Mouse (Mus musculus): Measurements from ENCODE around the gene Gm20517. TPM values are rescaled to one million over a fixed set of nuclear protein-coding genes. Genes with fewer than 3 reads are reported as not detected.
"Not testable (repeated sequence)": the region's sequence is repeated elsewhere in the genome, so short reads cannot be mapped to it uniquely, and the experiment has no call there.

Gm20517 gene
- total and polyA plus RNA-seq, 3 experiments = 1.9 to 2.9 TPM; not detected in 1

- not testable (repeated sequence) for H3K36me3 ChIP-seq (ENCODE audit: control insufficient read depth in 1 of 2, insufficient read depth in 2 of 2, low read length in 2 of 2); H3K4me3 ChIP-seq (ENCODE audit: control insufficient read depth in 1 of 2, insufficient read depth in 1 of 2, low read depth in 2 of 2, low read length in 2 of 2); H3K9ac ChIP-seq (ENCODE audit: control insufficient read depth, low read depth, low read length, poor library complexity, severe bottlenecking); H3K27ac ChIP-seq (ENCODE audit: control insufficient read depth, low read depth, low read length); H3K4me1 ChIP-seq (ENCODE audit: control insufficient read depth in 1 of 2, insufficient read depth in 2 of 2, low read length in 2 of 2); H3K79me2 ChIP-seq (ENCODE audit: control insufficient read depth, insufficient read depth, low read length, poor library complexity); H3K9me3 ChIP-seq (replicated peaks; ENCODE audit: insufficient read depth, low read length); H3K27me3 ChIP-seq (ENCODE audit: control insufficient read depth in 1 of 2, insufficient read depth in 2 of 2, low read length in 2 of 2)
- peak in 2 of 3 experiments; percentile 25 to 39; a peak in 2 of 6 replicates for TF ChIP-seq CTCF (IDR thresholded peaks at IDR 0.05 in 2 of 3, conservative IDR thresholded peaks at IDR 0.05 in 1 of 3; ENCODE audit: control insufficient read depth in 1 of 3, insufficient read depth in 1 of 3, low read depth in 2 of 3, low read length in 3 of 3, poor library complexity in 1 of 3, severe bottlenecking in 1 of 3)
- DNase-seq (ENCODE audit: low read depth, low spot score) = peak; percentile 43
Measured at GRCm38 (mm10) chr17:47624572-47624971, 13.2 kb downstream of the Gm20517 start.

GRCm38 (mm10) chr17:47625088-47625487 lies 13.7 kb downstream of the Gm20517 start:
- peaks cover 10% of the 10 kb centered on the region for H3K79me2 ChIP-seq (ENCODE audit: control insufficient read depth, insufficient read depth, low read length, poor library complexity)
- no peak overlapping the region for H3K27ac ChIP-seq (ENCODE audit: control insufficient read depth, low read depth, low read length)
- no peak overlapping the region for H3K9ac ChIP-seq (ENCODE audit: control insufficient read depth, low read depth, low read length, poor library complexity, severe bottlenecking)
- H3K9me3 ChIP-seq (replicated peaks; ENCODE audit: insufficient read depth, low read length) = no peaks in the 10 kb centered on the region
- peaks cover 4 to 9% of the 10 kb centered on the region in 2 experiments for H3K36me3 ChIP-seq (ENCODE audit: control insufficient read depth in 1 of 2, insufficient read depth in 2 of 2, low read length in 2 of 2)
- no peak for TF ChIP-seq POLR2A (IDR thresholded peaks at IDR 0.05; ENCODE audit: control insufficient read depth in 1 of 2, insufficient read depth in 1 of 2, low read depth in 1 of 2, low read length in 2 of 2, poor library complexity in 1 of 2)
- no peak for TF ChIP-seq GABPA (IDR thresholded peaks at IDR 0.05; ENCODE audit: low read depth, low read length)
- no peak for TF ChIP-seq MXI1 (IDR thresholded peaks at IDR 0.05; ENCODE audit: low read depth, low read length)
- no peak for TF ChIP-seq GATA1 (IDR thresholded peaks at IDR 0.05; ENCODE audit: low read depth, low read length)
- TF ChIP-seq CHD2 (IDR thresholded peaks at IDR 0.05; ENCODE audit: low read length) = no peak
- no peak for TF ChIP-seq TCF12 (IDR thresholded peaks at IDR 0.05; ENCODE audit: low read depth, low read length)
- no peak for TF ChIP-seq KAT2A (conservative IDR thresholded peaks at IDR 0.05; ENCODE audit: low read depth, low read length)
- no peak for TF ChIP-seq ZMIZ1 (IDR thresholded peaks at IDR 0.05; ENCODE audit: low read depth, low read length)
- DNase-seq (ENCODE audit: low read depth, low spot score) = no peak
- peaks cover 0 to 9% of the 10 kb centered on the region in 2 experiments; a peak in 1 of 4 replicates for H3K4me1 ChIP-seq (ENCODE audit: control insufficient read depth in 1 of 2, insufficient read depth in 2 of 2, low read length in 2 of 2)
- H3K4me3 ChIP-seq (ENCODE audit: control insufficient read depth in 1 of 2, insufficient read depth in 1 of 2, low read depth in 2 of 2, low read length in 2 of 2) = no peak overlapping the region
- H3K27me3 ChIP-seq (ENCODE audit: control insufficient read depth in 1 of 2, insufficient read depth in 2 of 2, low read length in 2 of 2) = no peaks in the 10 kb centered on the region

GRCm38 (mm10) chr17:47626031-47626430 lies 14.6 kb downstream of the Gm20517 start:
- Histone ChIP-seq H3K27ac (ENCODE audit: control insufficient read depth, low read depth, low read length) (no peak overlapping the region), H3K4me1 (ENCODE audit: control insufficient read depth in 1 of 2, insufficient read depth in 2 of 2, low read length in 2 of 2) (peaks cover 0 to 11% of the 10 kb centered on the region in 2 experiments; a peak in 2 of 4 replicates), H3K9me3 (replicated peaks; ENCODE audit: insufficient read depth, low read length) (no peaks in the 10 kb centered on the region), H3K9ac (ENCODE audit: control insufficient read depth, low read depth, low read length, poor library complexity, severe bottlenecking) (no peak overlapping the region), H3K4me3 (ENCODE audit: control insufficient read depth in 1 of 2, insufficient read depth in 1 of 2, low read depth in 2 of 2, low read length in 2 of 2) (no peak overlapping the region), H3K79me2 (ENCODE audit: control insufficient read depth, insufficient read depth, low read length, poor library complexity) (peaks cover 12% of the 10 kb centered on the region), H3K36me3 (ENCODE audit: control insufficient read depth in 1 of 2, insufficient read depth in 2 of 2, low read length in 2 of 2) (peaks cover 7 to 9% of the 10 kb centered on the region in 2 experiments), H3K27me3 (ENCODE audit: control insufficient read depth in 1 of 2, insufficient read depth in 2 of 2, low read length in 2 of 2) (no peaks in the 10 kb centered on the region)
- TF ChIP-seq TAL1 (IDR thresholded peaks at IDR 0.05; ENCODE audit: low read length) (no peak), USF2 (IDR thresholded peaks at IDR 0.05; ENCODE audit: borderline replicate concordance in 1 of 2, insufficient read depth in 1 of 2, low read depth in 1 of 2, low read length in 2 of 2) (no peak)
- DNase-seq (ENCODE audit: low read depth, low spot score) = no peak
